Mouse (Mus musculus) myocyte (in vitro differentiated cells): ENCODE measurements around the gene Cenpm. TPM values are rescaled to one million over a fixed set of nuclear protein-coding genes. Genes with fewer than 3 reads are reported as not detected.

Source experiments
- H3K27me3 ChIP-seq: one replicate; pipeline ENCODE4 v1.6.1; 2011; ENCODE audit not compliant: control insufficient read depth, insufficient read depth, insufficient read length
- H3K36me3 ChIP-seq: one replicate; pipeline ENCODE4 v1.6.1; 2011; ENCODE audit not compliant: control insufficient read depth, insufficient read depth
- H3K4me2 ChIP-seq: one replicate; pipeline ENCODE4 v1.6.1; 2011; ENCODE audit warnings: low read depth, control low read depth
- H3K4me3 ChIP-seq: one replicate; pipeline ENCODE4 v1.5.1; 2011; ENCODE audit warnings: mild to moderate bottlenecking, control low read depth, moderate library complexity
- H3K79me2 ChIP-seq: one replicate; pipeline ENCODE4 v1.6.1; 2011; ENCODE audit not compliant: control insufficient read depth, insufficient read depth
- H3ac ChIP-seq: one replicate; pipeline ENCODE4 v1.6.1; 2011; ENCODE audit not compliant: control insufficient read depth, insufficient read length
- CEBPB ChIP-seq: IDR thresholded peaks from 2 replicates; pipeline ENCODE4 v1.6.1; 2011; ENCODE audit warnings: mild to moderate bottlenecking, moderate library complexity; ENCODE audit not compliant: poor library complexity, insufficient read depth, severe bottlenecking
- E2F4 ChIP-seq: IDR thresholded peaks from one replicate; pipeline ENCODE4 v1.6.1; 2011; ENCODE audit warnings: mild to moderate bottlenecking, control low read depth, moderate library complexity; ENCODE audit not compliant: insufficient read depth
- MAX ChIP-seq: IDR thresholded peaks from one replicate; pipeline ENCODE4 v1.6.1; 2011; ENCODE audit warnings: low read depth, mild to moderate bottlenecking, control low read depth
- MYOD1 ChIP-seq, 3 experiments: IDR thresholded peaks; one replicate each; pipeline ENCODE4 v1.6.1; 2011; ENCODE audit warnings: control low read depth in 2 of 3, low read depth in 2 of 3, mild to moderate bottlenecking in 2 of 3, moderate library complexity in 1 of 3; ENCODE audit not compliant: insufficient read length in 2 of 3, control insufficient read depth in 1 of 3
- MYOG ChIP-seq, 3 experiments: IDR thresholded peaks; one replicate each; pipeline ENCODE4 v1.6.1; 2011; ENCODE audit warnings: control low read depth in 2 of 3, low read depth in 2 of 3, mild to moderate bottlenecking in 2 of 3; ENCODE audit not compliant: insufficient read length in 2 of 3, control insufficient read depth in 1 of 3, insufficient read depth in 1 of 3
- POLR2A ChIP-seq: IDR thresholded peaks from one replicate; pipeline ENCODE4 v1.6.1; 2011; ENCODE audit warnings: low read depth, mild to moderate bottlenecking, control low read depth, moderate library complexity; ENCODE audit not compliant: insufficient read length
- POLR2AphosphoS2 ChIP-seq: IDR thresholded peaks from one replicate; pipeline ENCODE4 v1.6.1; 2011; ENCODE audit warnings: low read depth, control low read depth; ENCODE audit not compliant: insufficient read length
- REST ChIP-seq: IDR thresholded peaks from one replicate; pipeline ENCODE4 v1.6.1; 2011; ENCODE audit warnings: mild to moderate bottlenecking, control low read depth, moderate library complexity; ENCODE audit not compliant: insufficient read depth, insufficient read length
- SRF ChIP-seq: IDR thresholded peaks from one replicate; pipeline ENCODE4 v1.6.1; 2011; ENCODE audit warnings: low read depth; ENCODE audit not compliant: control insufficient read depth, insufficient read length
- TCF12 ChIP-seq: IDR thresholded peaks from one replicate; pipeline ENCODE4 v1.6.1; 2011; ENCODE audit warnings: mild to moderate bottlenecking, control low read depth; ENCODE audit not compliant: poor library complexity, insufficient read depth, severe bottlenecking
- TCF3 ChIP-seq: IDR thresholded peaks from one replicate; pipeline ENCODE4 v1.6.1; 2011; ENCODE audit warnings: low read depth, control low read depth; ENCODE audit not compliant: insufficient read length
- USF1 ChIP-seq: IDR thresholded peaks from one replicate; pipeline ENCODE4 v1.6.1; 2011; ENCODE audit warnings: low read depth, mild to moderate bottlenecking, control low read depth, moderate library complexity
- polyA plus RNA-seq: library from polyadenylated mRNA; unstranded; fragments of >200 nt; fragmentation: generic; extraction: Trizol; gene quantifications from one replicate; pipeline ENCODE4 v1.2.1, GENCODE M21; 2012; ENCODE audit warnings: missing spikeins

Gene Cenpm
- polyA plus RNA-seq, 1 experiment = 28.1 TPM

DNA sequence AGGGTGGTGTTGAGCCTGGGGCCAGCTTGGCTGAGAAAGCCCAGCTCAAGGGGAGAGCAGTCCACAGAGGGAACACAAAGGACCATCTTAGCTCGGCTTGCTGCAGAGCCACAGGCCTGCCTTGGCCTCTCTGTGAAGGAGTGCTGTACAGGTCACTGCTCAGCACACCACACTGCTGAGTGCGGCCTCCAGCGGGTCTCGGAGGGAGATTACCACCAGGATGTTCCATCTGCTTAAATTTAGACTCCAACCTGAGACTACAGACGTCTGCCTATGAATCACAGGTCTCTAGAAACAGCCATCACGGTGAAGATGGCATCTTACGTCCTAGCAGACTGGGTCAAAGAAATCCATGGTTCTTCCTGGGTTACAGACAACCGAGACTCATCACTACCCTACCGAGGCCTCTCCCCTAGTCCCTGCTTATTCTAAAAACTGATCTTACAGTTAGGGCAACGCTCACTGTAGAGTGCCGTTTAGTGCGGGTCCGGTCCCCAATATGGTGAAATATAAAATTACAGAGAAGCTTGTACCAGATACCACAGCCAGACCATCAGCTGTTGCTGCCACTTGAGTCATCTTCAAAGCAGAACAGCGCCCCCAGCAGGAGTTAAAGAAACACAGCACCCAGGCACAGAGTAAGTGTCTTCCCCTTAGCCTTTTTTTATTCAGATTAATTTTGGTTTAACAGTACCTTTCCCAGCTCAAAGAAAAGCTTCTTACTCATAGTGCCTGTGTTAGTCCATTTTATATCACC is 23.3 kb downstream of the Cenpm start:
- no peaks in the 10 kb centered on the region for H3K36me3 ChIP-seq
- no peak overlapping the region for H3K4me2 ChIP-seq
- TF ChIP-seq MAX (no peak), POLR2A (no peak), USF1 (no peak), MYOD1 (IDR thresholded peaks at IDR 0.05; ENCODE audit: control insufficient read depth in 1 of 3, insufficient read length in 2 of 3, low read depth in 2 of 3) (peak; percentile 75 to 82 (median 81)), TCF12 (peak; percentile 33), E2F4 (no peak)
- no peaks in the 10 kb centered on the region for H3K79me2 ChIP-seq
- no peak overlapping the region for H3ac ChIP-seq
- H3K27me3 ChIP-seq = no peaks in the 10 kb centered on the region
- no peak overlapping the region for H3K4me3 ChIP-seq

DNA sequence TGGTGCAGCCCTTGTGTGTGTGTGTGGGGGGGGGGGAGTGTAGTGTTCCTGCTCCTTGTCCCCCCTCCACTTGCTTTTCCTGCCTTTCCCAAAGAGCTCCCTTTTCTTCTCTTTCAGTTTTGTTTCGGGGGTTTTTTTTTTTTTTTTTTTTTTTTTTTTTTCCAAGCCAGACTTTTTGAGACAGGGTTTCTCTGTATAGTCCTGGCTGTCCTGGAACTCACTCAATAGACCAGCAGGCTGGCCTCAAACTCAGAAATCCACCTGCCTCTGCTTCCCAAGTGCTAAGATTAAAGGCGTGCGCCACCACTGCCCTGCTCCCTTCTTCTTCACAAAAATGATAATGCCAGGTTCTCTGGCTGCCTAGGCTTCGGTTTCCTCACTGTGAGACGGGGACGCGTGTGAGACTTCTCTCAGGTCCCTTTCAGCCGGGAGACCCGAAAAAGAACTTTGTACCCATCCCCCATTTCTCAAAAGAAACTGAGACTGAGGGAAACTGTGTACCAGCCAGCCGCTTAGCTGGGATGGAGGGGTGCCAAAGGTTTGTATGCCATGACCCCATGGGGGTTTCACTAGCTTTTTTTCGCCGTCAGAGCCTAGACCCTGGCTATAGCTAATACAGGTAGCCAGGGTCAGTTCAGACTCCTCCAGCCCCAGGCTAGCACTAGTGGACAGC is 24.4 kb downstream of the Cenpm start:
- Histone ChIP-seq H3K27me3 (no peaks in the 10 kb centered on the region), H3K4me3 (no peak overlapping the region), H3K79me2 (no peaks in the 10 kb centered on the region), H3K4me2 (no peak overlapping the region), H3K36me3 (no peaks in the 10 kb centered on the region), H3ac (no peak overlapping the region)
- no peak for TF ChIP-seq POLR2AphosphoS2
- TF ChIP-seq REST = no peak
- no peak for TF ChIP-seq SRF
- no peak for TF ChIP-seq CEBPB
- no peak for TF ChIP-seq E2F4
- TF ChIP-seq MYOG (IDR thresholded peaks at IDR 0.05; ENCODE audit: control insufficient read depth in 1 of 3, insufficient read depth in 1 of 3, insufficient read length in 2 of 3, low read depth in 2 of 3) = no peak
- TF ChIP-seq TCF12 = no peak
- TF ChIP-seq USF1 = no peak
- no peak for TF ChIP-seq POLR2A
- no peak for TF ChIP-seq MYOD1 (IDR thresholded peaks at IDR 0.05; ENCODE audit: control insufficient read depth in 1 of 3, insufficient read length in 2 of 3, low read depth in 2 of 3)
- no peak for TF ChIP-seq MAX
- TF ChIP-seq TCF3 = no peak

GRCm38 (mm10) chr15:82218778-82219666 is 25.5 kb downstream of the Cenpm start:
- Histone ChIP-seq H3ac (no peak overlapping the region), H3K36me3 (no peaks in the 10 kb centered on the region), H3K4me2 (no peak overlapping the region), H3K79me2 (no peaks in the 10 kb centered on the region), H3K27me3 (no peaks in the 10 kb centered on the region), H3K4me3 (no peak overlapping the region)
- TF ChIP-seq TCF12 = no peak
- TF ChIP-seq MYOG (IDR thresholded peaks at IDR 0.05; ENCODE audit: control insufficient read depth in 1 of 3, insufficient read depth in 1 of 3, insufficient read length in 2 of 3, low read depth in 2 of 3) = no peak
- no peak for TF ChIP-seq MAX
- TF ChIP-seq E2F4 = no peak
- TF ChIP-seq POLR2AphosphoS2 = no peak
- TF ChIP-seq USF1 = no peak
- no peak for TF ChIP-seq REST
- no peak for TF ChIP-seq POLR2A
- no peak for TF ChIP-seq MYOD1 (IDR thresholded peaks at IDR 0.05; ENCODE audit: control insufficient read depth in 1 of 3, insufficient read length in 2 of 3, low read depth in 2 of 3)
- no peak for TF ChIP-seq TCF3
- no peak for TF ChIP-seq CEBPB
- TF ChIP-seq SRF = no peak

DNA sequence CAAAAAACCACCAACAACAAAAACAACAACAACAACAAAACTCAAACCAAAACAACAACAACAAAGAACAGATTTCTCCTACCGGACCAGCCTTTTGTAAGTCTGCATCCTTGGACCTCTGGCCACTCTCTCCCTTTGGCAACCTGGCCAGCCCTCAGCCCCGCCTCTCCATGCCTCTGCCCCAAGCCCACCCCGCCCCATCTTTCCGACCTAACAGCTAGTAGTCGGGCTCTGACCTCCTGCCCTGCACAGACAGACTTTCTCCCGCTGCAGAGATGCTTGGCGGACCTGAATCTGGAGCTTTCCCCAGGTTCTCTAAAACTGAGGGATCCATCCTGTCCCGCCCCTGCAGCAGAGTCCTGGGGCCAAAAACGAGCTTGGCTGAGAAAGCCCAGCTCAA is 26.6 kb downstream of the Cenpm start:
- H3K79me2 ChIP-seq = no peaks in the 10 kb centered on the region
- no peaks in the 10 kb centered on the region for H3K27me3 ChIP-seq
- TF ChIP-seq TCF3 (no peak), CEBPB (no peak), E2F4 (no peak), TCF12 (no peak), POLR2A (no peak), SRF (no peak), REST (no peak), POLR2AphosphoS2 (no peak), MYOD1 (IDR thresholded peaks at IDR 0.05; ENCODE audit: control insufficient read depth in 1 of 3, insufficient read length in 2 of 3, low read depth in 2 of 3) (no peak), MAX (no peak), MYOG (IDR thresholded peaks at IDR 0.05; ENCODE audit: control insufficient read depth in 1 of 3, insufficient read depth in 1 of 3, insufficient read length in 2 of 3, low read depth in 2 of 3) (no peak), USF1 (no peak)
- H3K4me3 ChIP-seq = no peak overlapping the region
- H3ac ChIP-seq = no peak overlapping the region
- H3K36me3 ChIP-seq = no peaks in the 10 kb centered on the region
- no peak overlapping the region for H3K4me2 ChIP-seq
